Mouse (Mus musculus): ENCODE measurements around the gene Dpp6.

Dpp6 gene

GRCm38 (mm10) chr5:27544816-27545270 lies 727.8 kb downstream of the Dpp6 start:
- peak; percentile 73 to 78 for DNase-seq

DNA sequence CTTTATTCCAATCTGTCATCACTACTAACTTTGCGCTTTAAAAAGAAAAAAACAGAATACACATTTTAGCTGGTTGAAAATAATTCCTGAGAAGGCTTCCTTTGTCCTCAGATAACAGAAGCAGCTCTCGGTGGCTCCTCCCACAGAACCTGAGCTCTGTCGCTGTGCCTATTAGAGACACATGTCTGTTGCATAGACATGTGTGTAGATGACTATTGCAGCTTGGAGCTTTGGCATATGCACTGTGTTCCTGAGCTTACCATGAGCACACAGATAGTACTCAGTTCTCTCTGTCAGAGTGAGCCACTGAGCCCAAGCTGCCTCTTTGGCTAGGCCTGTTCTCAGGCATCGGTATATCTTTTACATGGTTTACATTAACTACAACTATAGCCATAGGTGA lies 732.3 kb downstream of the Dpp6 start:
- no peak for DNase-seq

DNA sequence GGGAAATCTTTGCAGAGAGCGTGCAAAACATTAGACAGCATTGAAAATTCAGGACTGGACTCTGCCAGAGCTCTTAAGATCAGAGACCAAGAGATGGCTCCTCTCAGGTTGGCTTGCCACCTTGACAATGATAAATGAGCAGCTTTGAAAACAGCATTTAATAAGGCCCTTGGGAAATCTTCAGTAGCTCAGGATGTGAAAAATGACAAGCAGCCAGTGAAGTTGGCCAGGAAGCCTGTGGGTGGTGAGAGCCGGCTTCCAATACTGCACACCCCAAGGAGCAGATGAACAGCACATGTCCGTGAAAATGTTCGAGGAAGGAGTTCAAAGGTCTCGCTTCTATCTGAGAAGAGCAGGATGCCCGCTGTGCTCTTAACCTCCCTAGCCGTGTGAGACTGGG lies 748.7 kb downstream of the Dpp6 start:
- DNase-seq = no peak

DNA sequence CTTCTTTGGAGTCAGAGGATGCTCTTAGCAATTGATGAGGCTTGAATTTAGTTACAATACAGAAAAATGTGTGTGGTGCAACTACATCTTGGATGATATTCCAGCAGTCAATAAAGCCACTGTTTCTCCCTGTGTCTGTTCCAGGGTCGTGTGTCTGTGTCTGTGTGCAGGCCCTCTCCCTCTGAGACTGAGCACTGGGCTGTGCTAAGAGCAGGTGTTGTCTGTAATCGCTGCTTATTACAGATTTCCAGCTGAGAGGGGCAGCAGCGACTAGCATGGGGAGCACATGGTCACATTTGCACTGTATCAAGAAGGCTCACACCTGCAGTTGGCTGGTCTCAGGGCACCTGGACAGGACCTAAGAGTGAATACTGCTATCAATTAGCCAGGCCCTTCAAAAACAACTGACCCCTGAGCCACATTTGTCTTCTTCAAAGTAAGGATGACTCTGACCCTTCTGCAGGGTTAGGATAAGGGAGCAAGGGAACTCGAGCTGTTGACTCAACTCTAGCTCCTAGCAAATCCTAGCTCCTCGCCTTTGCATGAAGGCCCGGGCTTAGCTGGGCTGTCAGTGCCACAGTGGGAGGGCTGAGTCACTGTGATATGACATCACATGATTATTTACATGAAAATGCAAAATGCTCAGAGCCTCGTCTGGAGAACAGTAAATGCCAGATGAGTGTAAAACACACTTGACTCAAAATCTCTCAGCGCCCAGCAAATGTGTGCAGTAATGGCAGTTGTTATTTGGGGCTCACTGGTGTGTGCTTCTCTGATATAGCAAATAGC lies 771.2 kb downstream of the Dpp6 start:
- DNase-seq = no peak

GRCm38 (mm10) chr5:27604132-27604531 lies 787.1 kb downstream of the Dpp6 start:
- no peak for DNase-seq

DNA sequence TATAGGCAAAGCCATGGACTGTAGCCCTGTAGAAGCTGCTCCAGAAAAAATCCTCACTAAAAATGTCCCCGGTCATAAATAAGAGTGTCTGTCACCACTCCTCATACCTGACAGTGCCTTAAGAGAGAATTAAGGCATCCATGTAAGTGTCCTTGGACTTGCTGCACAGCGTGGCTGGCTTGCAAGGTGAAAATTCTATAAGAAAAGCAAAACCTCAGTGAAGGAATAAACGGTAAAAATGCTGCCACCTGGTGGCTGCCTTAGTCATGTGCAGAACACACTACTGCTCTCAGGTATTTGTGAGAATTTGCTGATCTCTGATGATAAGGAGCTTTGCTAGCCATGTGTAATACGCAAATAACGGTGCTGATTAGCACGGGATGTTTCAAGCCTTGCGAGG lies 798.8 kb downstream of the Dpp6 start:
- DNase-seq = peak; percentile 71 to 75

- DNase-seq = no peak
Measured at GRCm38 (mm10) chr5:27621811-27622210, 804.8 kb downstream of the Dpp6 start.

GRCm38 (mm10) chr5:27623876-27624275 lies 806.9 kb downstream of the Dpp6 start:
- no peak for DNase-seq

GRCm38 (mm10) chr5:27632151-27632550 lies 815.1 kb downstream of the Dpp6 start:
- DNase-seq = no peak

GRCm38 (mm10) chr5:27635941-27636340 lies 818.9 kb downstream of the Dpp6 start:
- no peak for DNase-seq

DNA sequence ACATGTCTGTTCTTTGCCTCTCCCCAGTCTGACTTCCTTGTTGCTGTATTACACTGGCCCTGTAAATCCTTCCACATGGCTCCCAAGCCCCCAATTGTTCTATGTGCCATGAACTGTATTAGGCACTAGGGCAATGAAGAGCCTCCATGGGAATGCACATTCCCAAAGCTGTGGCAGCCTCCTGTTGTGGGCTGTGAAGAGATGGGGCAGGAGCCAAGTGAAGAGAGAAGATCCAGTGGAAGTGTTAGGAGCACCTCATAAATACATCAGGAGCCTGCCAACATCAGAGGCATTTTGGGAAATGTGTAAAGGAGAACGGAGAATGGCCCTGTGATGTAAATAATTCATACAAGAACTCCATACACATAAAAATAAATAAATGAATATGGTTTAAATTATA lies 824.9 kb downstream of the Dpp6 start:
- DNase-seq = no peak

DNA sequence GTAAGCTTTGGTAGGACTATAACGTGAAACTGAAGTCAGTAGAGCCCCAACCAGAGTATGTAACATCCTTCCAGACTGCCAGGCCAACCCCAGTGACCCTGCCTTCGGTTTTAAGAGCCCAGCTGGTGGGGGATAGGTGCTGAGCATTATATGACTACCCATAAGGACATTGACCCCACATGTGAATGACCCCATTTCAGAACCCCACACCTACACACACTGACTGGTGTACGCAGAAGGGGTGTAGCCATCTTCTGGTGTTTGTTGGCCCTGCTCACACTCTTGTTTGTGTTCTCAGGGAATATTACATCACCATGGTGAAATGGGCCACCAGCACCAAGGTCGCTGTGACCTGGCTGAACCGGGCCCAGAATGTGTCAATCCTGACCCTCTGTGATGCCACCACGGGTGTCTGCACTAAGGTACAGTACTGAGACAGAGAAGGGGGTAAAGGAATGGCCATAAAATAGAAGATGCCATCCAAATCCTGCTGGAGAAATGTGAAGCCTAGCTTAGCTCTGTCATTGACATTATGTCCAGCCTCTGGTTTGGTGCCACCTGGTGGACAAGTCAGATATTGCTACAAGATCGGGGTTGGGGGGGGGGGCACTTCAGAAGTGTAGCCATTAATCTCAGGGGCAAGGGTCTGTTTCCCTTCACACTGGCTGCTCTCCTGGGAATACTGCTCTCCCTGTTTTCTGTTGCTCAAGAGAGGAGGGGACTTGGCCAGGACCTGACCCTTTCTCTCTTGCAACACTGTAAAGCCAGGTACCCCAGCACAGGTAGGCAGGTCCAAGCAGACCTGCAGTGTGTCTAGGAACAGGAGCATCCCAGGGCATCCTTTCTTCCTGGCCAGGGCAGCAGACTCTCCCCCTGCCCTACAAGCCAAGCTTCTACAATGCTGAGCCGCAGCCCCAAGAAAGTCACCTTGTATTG lies 835.1 kb downstream of the Dpp6 start:
- DNase-seq = peak; percentile 48 to 56

DNA sequence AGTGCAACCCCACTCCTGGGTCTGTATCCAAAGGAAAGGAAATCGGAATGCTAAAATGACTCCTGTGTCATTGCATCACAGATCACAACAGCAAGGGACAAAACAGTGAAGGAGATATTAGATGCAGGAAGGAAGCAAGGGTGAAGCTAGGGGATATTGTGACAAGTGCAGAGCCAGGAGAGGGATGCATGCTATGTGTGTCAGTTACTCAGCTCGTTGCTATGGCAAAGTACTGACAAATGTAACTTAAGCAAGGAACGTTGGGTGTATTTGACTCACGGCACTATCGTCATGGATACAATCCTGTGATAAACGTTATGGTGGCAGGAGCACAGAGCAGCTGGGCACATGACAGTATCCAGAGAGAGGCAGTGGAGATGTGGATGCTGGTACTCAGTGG lies 839.1 kb downstream of the Dpp6 start:
- no peak for DNase-seq

- DNase-seq = peak in 1 of 2 experiments; percentile 6
Measured at GRCm38 (mm10) chr5:27657672-27658071, 840.7 kb downstream of the Dpp6 start.

DNA sequence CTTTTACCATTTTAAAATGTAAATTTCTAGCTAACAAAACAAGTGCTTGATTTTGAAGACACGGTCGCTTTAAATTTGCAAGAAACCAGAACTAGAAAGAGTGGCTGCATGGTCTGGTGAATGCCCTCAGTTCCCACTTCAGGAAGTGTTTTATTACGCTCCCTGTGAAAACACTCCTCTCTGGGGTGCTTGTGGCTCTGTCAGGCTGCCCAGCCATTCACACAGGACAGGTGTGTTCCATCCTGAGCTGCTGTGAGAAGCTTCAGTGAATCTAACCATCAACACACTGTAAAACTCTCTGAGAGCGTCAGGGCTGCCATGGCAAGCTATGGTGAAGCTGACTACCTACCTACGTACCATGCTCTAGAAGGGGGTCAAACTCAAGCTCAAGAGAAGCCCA lies 841.2 kb downstream of the Dpp6 start:
- DNase-seq = no peak

DNA sequence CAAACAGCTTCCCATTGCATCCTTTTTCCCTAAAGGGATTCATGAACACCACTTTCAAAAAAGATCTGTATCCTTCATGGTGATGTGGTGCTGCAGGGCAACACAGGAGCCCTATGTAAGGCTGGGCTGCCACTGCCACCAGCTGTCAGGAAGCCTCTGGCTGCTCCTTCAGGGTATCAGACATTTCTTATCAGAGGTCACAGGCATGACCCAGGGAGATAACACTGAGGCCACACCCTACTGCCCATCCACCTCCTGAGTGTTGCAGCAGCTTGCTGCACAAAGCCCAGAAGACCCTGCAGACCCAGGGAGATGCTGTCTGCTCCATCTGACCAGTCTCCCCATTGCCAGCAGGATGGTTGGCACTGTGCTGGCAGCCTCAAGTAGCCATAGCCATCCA lies 841.6 kb downstream of the Dpp6 start:
- no peak for DNase-seq

GRCm38 (mm10) chr5:27659019-27659418 lies 842.0 kb downstream of the Dpp6 start:
- no peak for DNase-seq

DNA sequence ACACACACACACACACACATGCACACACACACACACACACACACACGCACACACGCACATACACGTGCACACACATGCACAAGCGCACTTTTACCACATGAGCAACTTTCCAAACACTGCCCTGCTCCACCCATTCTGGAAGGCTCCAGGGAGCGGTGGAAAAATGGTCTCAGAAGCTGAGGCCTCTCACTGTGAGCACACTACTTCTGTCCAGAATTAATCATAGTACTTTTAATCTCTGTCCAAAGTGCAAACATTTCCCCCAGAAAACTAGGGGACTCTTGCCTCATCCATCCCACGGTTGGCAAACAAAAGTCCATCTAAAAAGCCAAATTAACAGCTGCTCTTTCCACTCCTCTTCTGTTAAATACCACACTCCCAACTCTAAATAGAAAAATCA lies 842.8 kb downstream of the Dpp6 start:
- DNase-seq = no peak

- DNase-seq = no peak
Measured at GRCm38 (mm10) chr5:27664111-27664510, 847.1 kb downstream of the Dpp6 start.

DNA sequence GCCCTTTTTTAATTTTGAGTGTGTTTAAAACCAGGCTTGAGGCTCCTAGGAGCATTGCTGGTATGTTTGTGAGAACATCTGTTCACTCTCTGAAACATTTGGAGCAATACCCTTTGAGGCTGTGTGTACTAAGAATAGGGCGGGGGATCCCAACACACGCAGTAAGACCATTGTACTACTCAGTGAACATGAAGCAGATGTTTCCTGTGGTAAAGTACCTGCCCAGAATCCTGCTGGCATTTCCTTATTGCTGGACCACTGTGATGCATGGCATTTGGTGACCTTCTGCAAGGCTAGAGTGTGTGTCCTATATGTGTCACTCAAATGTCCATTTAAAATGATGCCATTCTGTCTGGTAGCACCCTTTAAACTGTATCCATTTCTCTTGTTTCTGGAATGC lies 854.5 kb downstream of the Dpp6 start:
- peak in 1 of 2 experiments; percentile 10 for DNase-seq

- DNase-seq = peak; percentile 70 to 71
Measured at GRCm38 (mm10) chr5:27677247-27677666, 860.3 kb downstream of the Dpp6 start.

DNA sequence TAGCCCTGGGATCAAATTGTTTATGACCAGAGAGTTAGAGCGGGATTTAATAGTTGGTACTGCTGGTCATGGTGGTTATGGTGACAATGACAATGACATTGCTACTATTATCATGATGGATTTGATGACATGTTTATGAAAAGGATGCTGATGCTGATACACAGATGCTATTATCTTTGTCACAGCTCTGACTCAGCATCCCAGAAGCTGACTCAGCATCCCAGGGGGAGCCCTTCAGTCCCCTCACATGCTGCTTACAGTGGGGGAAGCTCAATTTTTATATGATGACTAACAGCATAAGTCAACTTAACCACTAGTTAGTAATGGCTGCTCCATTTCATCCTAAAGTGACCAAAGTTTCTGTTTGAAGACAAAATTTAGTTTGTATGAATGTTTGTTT lies 862.1 kb downstream of the Dpp6 start:
- no peak for DNase-seq

DNA sequence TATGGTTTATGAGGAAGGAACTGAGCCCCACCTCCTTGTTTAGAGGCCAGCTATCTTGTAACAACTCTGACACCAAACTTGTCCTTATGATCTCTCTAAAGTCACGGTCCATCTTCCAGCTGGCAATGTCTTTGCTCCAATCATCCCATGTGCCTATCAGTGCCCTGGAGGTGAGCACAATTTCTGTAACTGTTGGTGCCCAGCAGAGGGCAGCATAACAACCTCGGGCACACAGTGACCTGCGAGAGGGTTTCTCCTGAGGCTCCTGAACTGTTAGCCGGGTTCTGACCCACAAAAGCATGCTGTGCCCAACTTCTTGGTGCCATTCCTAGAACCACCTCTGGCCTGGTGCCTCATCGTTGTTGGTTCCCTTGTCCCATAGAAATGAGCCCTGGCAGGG lies 863.5 kb downstream of the Dpp6 start:
- peak; percentile 38 to 53 for DNase-seq

- DNase-seq = no peak
Measured at GRCm38 (mm10) chr5:27685162-27685561, 868.2 kb downstream of the Dpp6 start.
